Mouse (Mus musculus) frontal cortex, adult 2 months (tissue): ENCODE data around the gene Fbxo5. TPM values are rescaled to one million over a fixed set of nuclear protein-coding genes. Genes with fewer than 3 reads are reported as not detected.

Experiments
- DNase-seq, 2 experiments: peaks; one replicate each; pipeline ENCODE4 v3.0.0; 2022; ENCODE audit warnings: low spot score in 1 of 2; ENCODE audit errors: extremely low spot score in 1 of 2
- polyA plus RNA-seq: library from polyadenylated mRNA; depleted of rRNA; stranded (reverse); fragments of >200 nt; gene quantifications from 2 replicates; pipeline ENCODE4 v1.2.3, GENCODE M21; 2012; rRNA removed

Fbxo5 gene
- polyA plus RNA-seq = 1.8 and 2.6 TPM in 2 replicates

DNA sequence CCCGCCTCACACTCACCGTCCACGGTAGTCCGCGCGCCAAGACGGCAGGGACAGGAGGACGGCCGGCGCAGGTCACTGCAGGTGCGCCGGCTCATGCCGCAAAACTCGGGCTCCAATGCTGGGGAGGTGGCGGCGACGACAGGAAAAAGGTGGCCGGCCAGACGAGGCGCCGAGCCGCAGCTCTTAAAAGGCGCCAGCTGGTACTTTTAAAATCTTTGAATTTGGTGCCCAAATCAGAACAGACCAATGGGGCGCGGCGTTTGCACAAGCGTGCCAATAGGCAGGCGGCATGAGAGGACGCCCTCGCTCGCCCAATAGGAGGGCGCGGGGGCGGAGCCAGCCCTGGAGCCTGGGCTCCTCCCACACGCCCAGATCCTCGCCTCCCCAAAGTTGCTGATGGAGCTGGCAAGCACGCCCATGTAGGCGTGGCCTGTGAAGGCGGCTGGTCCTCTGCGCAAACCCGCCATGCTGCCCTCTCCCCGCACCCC is at the start of gene Fbxo5:
Fbxo5 (minus strand) TSS at position 358 of the 488 bp plus-strand sequence.
- peak; percentile 98 for DNase-seq

DNA sequence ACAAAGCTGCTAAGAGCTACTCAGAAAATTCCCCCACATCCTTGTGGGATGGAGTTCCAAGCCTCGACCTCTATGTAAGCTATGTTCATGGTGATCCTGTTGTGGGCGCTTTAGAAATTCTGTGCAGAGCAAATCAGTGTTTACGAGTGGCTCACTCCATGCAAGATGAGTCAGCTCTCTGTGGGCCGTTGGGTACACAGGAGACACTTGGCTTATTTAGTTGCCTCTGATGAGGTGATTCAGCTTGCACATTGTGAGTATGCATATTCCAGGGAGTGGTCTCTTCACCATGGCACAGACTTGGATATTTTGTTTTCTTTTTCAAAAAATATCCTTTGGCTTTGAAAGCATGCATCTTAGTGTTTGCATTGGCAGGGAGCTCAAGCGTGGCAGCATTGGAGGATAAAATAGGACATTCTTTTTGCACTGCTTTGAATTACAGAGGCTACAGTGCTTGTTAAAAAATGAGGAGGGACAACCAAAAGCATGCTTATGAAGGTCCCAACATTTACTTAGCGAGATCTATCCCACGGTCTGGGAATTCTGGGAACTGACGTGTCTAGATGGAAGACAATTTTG is 48.0 kb upstream of the Fbxo5 start:
- peak; percentile 33 to 51 for DNase-seq

DNA sequence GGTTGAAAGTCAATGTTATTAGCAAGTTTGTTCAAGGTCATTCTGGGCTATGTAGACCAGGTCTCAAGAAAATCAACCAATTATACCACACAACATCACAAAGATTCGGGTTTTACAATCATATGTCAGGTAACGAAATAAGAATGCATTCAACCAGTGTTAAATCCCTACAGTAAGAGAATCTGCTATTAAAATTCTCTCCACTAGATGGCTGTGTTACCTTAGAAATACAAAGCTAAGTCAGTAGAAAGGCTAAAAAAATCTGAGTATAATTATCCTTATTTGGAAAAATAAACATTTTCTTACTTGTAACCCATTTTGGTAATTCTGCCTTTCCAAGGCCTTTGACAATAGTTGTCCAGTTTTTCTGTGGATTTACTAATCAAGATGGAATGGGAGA is 41.5 kb upstream of the Fbxo5 start:
- DNase-seq = peak in 1 of 2 experiments; percentile 80

DNA sequence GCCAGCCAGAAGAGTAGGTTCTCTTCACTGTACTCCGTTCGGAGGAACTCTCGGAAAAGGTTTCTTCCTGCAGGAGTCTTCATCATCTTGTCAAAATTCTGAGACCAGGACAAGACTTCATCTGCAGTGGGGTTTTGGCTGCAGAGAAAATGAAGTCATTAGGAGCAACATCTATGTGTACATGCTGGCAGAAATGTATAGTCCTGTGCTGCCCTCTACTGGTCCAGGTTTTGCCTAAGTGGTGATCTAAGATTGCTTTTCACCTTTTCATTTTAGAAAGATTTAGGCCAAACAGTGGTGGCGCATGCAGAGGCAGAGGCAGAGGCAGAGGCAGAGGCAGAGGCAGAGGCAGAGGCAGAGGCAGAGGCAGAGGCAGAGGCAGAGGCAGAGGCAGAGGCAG is 36.0 kb upstream of the Fbxo5 start:
- DNase-seq = peak in 1 of 2 experiments; percentile 51

DNA sequence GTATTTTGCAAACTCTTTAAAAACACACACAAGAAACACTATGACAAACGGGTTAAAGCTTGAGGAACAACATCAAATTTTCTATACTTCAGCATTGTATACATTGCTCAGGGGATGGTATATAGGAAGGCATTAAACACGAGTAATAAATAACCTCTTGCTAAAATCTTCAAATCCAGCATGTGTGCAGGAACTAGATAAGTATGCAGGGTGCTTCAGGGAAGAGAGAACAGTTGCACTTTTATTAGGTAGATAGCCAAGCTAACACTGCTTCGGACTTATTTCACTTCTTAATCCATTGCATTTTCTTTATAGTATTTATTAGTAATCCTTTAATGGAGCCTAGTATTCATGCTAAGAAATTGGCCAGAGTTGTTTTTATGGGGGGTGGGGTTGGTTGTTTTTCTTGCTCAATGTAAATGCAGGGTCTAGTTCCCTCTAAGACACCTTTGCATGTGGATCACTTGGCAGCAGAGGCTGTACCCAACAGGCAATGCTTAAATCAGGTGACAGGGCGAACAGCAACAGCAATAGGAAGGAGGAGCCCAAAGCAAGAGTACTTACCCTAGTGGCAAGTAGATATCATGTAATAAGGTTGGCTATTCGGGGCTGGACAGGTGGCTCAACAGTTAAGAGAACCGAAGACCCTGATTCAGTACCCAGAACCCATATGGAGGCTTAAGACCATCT is 21.1 kb upstream of the Fbxo5 start:
- DNase-seq = no peak

DNA sequence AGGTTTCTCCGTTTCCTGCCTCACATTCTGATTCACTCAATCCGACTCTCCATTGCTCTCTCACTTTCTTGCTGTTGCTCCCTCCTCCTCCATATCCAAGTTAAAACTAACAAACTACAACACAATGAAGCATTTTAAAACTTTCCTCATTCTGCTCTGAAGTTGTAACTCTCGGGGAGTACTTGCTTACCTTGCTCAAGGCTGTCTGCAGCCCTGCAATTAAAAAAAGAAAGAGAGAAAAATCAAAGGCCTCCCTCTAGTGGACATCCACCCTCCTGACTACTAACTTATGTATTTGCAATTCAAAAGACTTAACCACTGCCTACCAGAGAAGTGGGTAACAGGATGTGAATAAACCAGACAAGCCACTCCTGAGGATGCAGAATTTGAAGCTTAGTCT is 19.4 kb upstream of the Fbxo5 start:
- DNase-seq = peak; percentile 46 to 78

DNA sequence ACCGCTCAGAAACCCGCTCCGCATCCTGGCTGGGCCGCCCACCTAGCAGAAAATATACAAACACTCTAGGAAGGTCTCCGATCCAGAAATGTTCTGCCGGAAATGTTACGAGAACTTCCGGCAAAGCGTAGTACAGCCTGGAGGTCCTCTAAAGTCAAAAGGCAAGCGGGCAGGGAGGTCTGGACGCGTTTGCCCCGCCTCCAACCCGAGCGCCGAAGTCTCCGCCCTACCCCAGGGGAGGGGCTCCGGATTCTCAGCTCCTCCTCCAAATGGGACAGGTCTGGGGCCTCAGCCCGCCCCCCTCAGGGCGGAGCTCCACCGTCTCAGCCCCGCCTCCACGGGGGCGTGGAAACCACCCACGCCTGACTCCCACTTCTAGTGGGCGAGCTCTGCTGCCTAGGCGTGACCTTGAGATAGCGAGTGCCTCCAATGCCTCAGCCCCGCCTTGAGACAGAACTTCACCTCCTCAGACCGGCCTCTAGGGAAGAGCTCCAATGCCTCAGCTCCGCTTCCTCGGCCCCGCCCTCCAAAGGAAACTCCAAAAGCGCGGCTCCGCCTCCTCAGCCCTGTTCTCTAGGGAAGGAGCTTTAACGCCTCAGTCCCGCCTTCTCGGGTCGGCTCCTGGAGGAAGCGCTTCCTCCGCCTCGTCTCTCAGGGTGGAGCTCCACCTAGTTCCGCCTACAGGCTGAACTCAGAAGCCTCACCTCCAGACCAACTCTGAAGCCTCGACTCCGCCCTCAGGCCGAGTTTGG is 18.5 kb upstream of the Fbxo5 start, which contains the start of gene Mtrf1l:
Mtrf1l (minus strand) TSS at position 171 of the 752 bp plus-strand sequence.
- peak; percentile 92 to 93 for DNase-seq

DNA sequence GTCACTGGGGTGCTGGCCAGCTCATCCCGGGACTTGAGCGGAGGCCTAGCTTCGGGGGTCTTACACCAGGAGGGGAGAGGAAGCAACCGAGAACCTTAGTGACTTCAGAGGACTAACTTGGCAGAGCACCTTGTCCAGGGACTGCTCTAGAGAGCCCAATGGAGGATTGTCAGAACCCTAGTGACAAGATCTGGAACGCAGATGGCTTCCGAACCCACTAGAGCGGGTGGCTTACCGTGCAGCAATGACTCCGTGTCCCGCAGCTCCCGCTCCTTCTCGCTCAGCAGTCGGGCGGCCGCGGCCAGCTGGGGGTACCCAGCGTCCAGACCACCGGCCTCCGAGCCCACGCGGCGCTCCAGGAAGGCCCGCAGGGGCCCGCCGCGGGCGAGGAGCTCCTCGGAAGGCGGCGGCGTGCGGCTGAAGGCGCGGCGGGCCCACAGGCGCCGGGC is 17.9 kb upstream of the Fbxo5 start:
- no peak for DNase-seq

DNA sequence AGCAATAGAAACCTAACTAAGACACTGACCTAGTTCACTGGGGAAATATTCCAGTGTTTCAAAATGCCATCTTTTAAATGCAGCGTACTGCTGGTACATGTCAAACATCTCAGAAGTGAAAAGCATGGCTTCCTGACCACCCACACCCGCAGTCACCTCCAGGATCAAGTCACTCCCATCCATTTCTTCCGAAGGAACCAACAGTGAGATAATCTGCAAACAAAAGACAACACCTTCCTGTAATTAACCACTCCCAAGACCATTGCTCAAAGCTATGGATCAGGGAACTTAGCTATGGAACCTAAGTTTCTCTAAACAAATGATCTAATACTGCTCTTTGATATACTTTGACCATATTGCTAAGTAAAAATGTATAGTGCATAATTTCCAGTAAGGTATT is 13.4 kb upstream of the Fbxo5 start:
- DNase-seq = no peak

DNA sequence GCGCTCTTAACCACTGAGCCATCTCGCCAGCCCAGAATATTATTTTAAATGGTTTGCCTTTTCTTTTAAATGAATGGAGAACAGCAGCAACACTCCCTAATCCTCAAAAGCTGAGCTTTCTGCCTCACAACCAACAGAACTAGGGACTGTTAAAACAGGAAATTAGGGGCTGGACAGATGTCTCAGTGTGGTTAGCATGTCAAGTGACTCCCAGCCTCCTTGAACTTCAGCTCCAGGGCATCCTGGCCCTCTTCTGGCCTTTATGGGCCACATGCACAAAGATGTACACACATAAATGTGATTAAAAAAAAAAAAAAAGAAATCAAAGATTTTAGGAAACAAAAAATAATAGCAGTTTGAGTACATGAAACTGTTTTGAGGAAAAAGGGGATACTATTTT is 10.6 kb upstream of the Fbxo5 start:
- no peak for DNase-seq

DNA sequence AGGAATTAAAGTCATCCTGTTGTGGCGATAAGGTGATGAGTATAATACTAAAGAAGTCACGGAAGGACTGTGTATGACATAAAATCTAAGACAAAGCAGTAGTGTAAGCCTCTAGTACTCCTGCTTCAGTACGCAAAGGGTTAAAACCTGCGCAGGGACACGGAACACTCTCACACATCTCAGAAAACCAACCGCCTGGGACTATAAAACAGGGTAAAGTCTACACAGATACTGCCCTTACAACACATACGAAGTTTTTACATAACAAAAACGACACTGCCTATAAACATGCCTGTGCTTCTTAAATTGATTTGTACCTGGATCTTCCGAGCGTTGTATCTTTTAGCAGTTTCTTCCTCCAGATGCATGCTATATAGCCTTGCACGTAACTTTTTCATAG is 8.3 kb upstream of the Fbxo5 start:
- no peak for DNase-seq

DNA sequence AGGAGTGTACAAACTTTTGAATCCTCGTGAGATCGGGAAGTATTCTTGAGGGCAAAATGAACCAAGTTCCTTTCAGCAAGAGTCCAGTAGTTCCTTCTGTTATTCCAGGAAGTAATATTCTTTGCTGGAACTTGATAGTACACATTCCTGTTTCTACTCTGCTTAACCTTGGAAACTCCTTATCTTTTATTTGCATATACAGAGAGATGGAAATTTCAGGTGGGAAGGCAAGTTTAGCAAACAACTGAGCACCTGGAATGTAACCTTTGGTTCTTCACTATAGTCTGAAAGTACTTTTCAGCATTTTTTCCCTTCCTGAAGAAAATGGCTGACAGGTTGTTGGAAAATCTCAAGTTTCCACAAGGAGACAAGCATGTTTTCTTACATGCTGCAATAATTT is 2.3 kb upstream of the Fbxo5 start:
- DNase-seq = no peak

DNA sequence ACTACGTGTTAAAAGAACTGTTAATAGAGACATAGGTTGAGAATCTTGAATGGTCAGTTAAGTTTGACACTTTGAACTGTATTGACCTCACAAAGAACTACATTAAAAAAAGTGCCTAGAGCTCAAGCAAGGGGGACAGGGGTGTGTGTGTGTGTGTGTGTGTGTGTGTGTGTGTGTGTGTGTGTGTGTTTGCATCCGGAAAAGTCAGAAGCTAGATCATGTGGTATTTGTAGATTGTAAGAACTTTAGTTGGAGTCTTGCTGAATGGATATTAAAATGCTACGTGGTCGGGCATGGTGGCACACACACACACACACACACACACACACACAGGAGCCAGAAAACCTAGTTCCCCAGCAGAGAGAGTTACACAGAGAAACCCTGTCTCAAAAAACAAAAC is 1.6 kb upstream of the Fbxo5 start:
- DNase-seq = no peak

DNA sequence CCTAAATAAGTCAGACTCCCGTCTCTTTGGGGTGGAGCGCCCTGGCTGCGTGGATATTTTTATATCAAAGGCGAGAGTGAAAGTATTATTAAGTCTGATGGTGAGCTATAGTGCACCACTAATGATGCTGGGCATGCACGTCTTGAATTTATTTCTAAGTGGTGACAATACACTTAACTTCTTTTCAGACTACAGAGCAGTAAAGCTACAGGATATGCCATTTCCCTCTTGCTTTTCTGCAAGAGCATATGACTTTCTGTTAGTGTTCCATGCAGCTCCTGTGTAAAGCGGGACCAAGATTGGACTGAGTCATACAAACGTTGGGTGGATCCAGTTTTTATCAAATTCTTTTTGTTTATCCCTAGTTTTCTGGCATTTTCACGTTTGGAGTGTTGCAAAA is 1.0 kb upstream of the Fbxo5 start:
- DNase-seq = peak in 1 of 2 experiments; percentile 24

DNA sequence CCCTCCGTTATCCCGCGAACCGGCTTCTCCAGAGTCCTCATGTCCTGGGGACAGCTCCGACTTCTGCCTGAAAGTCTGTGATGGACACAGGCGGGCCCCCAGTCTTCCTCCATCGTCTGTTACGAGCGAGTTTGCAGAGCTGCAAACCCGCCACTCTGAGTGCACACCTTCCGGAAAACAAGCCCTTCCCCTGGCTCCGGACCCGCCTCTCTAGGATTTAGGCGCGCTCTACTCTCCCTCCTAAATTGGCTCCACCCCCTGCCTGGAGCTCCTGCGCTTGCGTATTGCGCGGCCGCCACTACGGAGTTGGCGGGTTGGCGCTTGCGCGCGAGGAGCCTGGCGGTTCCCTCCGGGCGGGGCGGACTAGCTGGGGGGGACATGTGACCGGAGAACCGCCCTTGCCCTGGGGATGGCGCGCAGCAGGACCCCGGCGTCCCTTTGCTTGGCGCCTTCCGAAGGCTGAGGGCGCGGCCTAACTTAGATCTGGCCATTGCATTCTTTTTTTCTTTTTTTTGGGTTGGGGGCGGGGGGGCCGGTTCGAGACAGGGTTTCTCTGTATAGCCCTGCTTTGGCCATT is 419 bp upstream of the Fbxo5 start:
- DNase-seq = peak; percentile 91 to 96

DNA sequence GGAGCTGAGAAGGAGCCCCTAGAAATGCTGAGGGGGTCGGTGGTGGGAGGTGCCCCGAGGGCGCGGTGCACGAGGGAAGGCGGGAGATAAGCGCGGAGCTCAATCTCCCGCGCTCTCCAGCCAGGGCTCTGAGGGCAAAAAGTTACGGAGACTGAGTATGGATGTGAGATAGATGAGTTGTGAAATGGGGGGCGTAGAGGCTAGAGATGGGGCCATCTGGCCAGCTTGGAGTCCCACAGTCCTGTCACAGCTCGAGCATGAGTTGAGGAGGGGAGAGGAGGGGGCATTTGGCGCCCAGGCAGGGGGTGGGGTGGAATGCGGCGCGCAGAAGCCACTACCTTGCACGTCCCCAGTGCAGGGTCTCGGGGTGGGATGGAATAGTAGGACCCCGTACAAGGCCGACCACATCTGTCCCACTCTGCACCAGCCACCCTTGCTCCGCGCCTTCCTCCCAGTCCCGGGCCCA is 676 bp downstream of the Fbxo5 start:
- DNase-seq = no peak

DNA sequence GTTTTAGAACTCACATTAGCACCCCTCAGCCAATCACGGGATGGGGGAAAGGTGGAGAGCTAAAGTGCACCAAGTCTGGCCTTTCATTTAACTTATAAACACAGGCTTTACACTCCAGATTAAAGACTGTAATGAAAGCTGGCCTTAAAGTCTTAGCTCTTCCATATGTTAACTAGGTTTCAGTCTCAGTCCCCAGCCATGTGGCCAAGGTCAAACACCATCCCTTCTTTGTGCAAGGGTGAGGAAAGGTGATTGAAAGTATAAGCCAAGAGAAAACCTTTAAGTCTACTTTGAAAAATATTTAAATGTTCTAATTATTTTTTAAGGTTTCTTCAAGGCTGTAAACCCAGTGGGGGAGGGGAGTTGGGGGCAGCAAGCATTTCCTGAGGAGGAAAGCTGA is 1.7 kb downstream of the Fbxo5 start:
- no peak for DNase-seq

DNA sequence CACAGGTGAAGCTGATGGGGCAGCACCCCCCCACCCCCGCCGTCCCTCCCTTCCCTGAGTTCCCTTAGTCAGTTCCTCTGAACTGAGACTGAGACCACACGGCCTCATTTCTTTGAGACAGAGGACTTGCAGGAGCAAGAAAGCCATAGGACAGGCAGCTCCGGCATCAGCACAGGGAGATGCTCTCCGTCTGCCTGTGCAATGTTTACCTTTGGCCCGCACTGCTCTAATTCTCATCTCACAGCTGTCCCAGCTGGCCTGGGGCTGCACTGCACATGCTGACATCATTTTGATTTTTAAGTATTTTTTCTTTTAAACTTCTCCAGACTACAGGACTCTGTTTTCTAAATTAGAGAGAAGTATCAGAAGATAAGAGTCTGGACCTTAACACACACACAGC is 2.5 kb downstream of the Fbxo5 start:
- DNase-seq = no peak

DNA sequence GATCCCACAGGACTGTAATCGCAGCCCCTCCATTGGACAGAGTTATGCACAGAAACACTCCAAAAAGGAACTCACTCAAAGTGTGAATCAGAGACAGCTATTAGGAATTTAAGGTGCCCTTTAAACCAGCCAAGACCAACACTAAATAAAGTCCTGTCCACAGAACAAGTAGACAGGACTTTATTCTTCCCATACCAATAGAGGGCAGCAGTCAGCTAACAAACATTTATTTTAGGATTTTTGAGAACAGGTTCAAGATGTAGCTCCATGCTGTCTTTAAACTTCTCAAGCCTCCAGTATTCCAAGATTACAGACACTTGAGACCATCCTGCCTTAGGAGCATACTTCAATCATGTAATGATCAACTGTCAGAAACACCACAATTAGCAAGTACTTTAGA is 4.9 kb downstream of the Fbxo5 start:
- DNase-seq = peak in 1 of 2 experiments; percentile 48

DNA sequence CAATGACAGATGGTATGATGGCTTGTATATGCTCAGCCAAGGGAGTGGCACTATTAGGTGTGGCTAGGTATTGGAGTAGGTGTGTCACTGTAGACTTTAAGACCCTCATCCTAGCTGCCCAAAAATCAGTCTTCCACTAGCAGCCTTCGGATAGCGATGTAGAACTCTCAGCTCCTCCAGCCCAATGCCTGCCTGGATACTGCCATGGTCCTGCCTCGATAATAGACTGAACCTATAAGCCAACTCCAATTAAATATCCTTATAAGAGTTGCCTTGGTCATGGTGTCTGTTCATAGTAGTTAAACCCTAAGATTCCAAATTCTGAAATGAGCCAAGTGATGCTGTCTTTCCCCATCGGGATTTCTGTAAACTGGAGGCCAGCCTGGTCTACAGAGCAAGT is 7.3 kb downstream of the Fbxo5 start:
- no peak for DNase-seq

DNA sequence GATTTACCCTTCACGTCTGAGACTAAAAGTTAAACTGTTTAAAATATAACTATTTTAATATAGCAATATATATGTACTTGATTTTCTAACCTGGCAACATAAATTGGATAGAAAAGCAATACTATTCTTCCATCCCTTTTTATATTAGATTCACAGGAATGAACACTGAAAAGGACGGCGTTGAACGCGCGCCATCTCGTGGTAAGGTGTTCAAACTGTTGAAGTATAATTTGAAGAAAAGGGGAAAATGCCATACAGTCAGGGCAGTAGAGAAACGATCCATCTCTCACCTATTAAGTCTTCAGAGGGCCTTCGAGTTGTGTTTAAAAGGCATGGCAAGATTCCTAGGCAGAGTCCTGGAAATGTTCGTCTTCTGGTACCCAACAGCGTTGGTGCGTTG is 14.7 kb downstream of the Fbxo5 start:
- peak in 1 of 2 experiments; percentile 78 for DNase-seq
